Mouse (Mus musculus): Measurements from ENCODE around the gene Grb2. TPM values are rescaled to one million over a fixed set of nuclear protein-coding genes. Genes with fewer than 3 reads are reported as not detected.

Gene Grb2
- polyA plus RNA-seq, 1 experiment from 2014 or later, result 113 TPM

- ATAC-seq (ENCODE audit: low FRiP score, low TSS enrichment) (no peak), DNase-seq (no peak)
- WGBS, result 89% methylated on average over 10 of the region's 10 CpGs
- Histone ChIP-seq H3K4me2 (ENCODE audit: low read length) (no peak overlapping the region), H3K4me1 (ENCODE audit: control insufficient read depth, insufficient read depth, low read length) (no peaks in the 10 kb centered on the region), H3K9me3 (ENCODE audit: control insufficient read depth, low read length) (no peaks in the 10 kb centered on the region), H3K27ac (replicated peaks; ENCODE audit: low read depth, low read length) (no peak overlapping the region), H3K4me3 (replicated peaks; ENCODE audit: low read depth, low read length) (no peak overlapping the region), H3K36me3 (ENCODE audit: control insufficient read depth, insufficient read depth, low read length) (no peaks in the 10 kb centered on the region), H3K27me3 (ENCODE audit: control insufficient read depth, insufficient read depth, low read length) (no peaks in the 10 kb centered on the region), H3K9ac (replicated peaks; ENCODE audit: low read length) (no peak overlapping the region)
Observed at GRCm38 (mm10) chr11:115632862-115633261, 75.5 kb downstream of the Grb2 start.

- DNase-seq (no peak), ATAC-seq (ENCODE audit: low FRiP score, low TSS enrichment) (no peak)
- Histone ChIP-seq H3K9me3 (ENCODE audit: control insufficient read depth, low read length) (no peaks in the 10 kb centered on the region), H3K9ac (replicated peaks; ENCODE audit: low read length) (no peak overlapping the region), H3K27ac (replicated peaks; ENCODE audit: low read depth, low read length) (no peak overlapping the region), H3K4me1 (ENCODE audit: control insufficient read depth, insufficient read depth, low read length) (peaks cover 3% of the 10 kb centered on the region; the same call in 1 of the 2 replicates), H3K36me3 (ENCODE audit: control insufficient read depth, insufficient read depth, low read length) (no peaks in the 10 kb centered on the region), H3K4me3 (replicated peaks; ENCODE audit: low read depth, low read length) (no peak overlapping the region), H3K27me3 (ENCODE audit: control insufficient read depth, insufficient read depth, low read length) (no peaks in the 10 kb centered on the region), H3K4me2 (ENCODE audit: low read length) (no peak overlapping the region)
- 77% methylated on average over 7 of the region's 7 CpGs for WGBS
Observed at GRCm38 (mm10) chr11:115632247-115632646, 76.2 kb downstream of the Grb2 start.

DNA sequence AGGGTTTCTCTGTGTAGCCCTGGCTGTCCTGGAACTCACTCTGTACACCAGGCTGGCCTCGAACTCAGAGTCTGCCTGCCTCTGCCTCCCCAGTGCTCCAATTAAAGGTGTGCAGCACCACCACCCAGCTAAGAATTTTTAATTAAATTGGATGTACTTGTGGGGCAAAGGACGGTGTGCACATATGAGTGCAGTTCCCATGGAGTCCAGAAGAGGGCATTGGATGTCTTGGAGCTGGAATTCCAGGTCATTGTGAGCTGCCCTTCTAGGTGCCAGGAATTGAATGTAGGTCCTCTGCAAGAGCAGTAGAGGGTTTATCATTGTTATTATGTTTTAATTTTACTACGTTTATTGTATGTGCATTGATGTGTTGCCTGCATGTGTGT, 76.9 kb downstream of the Grb2 start:
- no peak overlapping the region for H3K4me3 ChIP-seq (replicated peaks; ENCODE audit: low read depth, low read length)
- H3K4me2 ChIP-seq (ENCODE audit: low read length), result no peak overlapping the region
- DNase-seq (peak; percentile 31), ATAC-seq (ENCODE audit: low FRiP score, low TSS enrichment) (no peak)
- H3K9me3 ChIP-seq (ENCODE audit: control insufficient read depth, low read length), result no peaks in the 10 kb centered on the region
- no peak overlapping the region for H3K9ac ChIP-seq (replicated peaks; ENCODE audit: low read length)
- H3K36me3 ChIP-seq (ENCODE audit: control insufficient read depth, insufficient read depth, low read length), result no peaks in the 10 kb centered on the region
- WGBS, result 23% methylated on average over 3 of the region's 3 CpGs
- peaks cover 5% of the 10 kb centered on the region; the same call in 1 of the 2 replicates for H3K4me1 ChIP-seq (ENCODE audit: control insufficient read depth, insufficient read depth, low read length)
- H3K27ac ChIP-seq (replicated peaks; ENCODE audit: low read depth, low read length), result no peak overlapping the region
- no peaks in the 10 kb centered on the region for H3K27me3 ChIP-seq (ENCODE audit: control insufficient read depth, insufficient read depth, low read length)

DNA sequence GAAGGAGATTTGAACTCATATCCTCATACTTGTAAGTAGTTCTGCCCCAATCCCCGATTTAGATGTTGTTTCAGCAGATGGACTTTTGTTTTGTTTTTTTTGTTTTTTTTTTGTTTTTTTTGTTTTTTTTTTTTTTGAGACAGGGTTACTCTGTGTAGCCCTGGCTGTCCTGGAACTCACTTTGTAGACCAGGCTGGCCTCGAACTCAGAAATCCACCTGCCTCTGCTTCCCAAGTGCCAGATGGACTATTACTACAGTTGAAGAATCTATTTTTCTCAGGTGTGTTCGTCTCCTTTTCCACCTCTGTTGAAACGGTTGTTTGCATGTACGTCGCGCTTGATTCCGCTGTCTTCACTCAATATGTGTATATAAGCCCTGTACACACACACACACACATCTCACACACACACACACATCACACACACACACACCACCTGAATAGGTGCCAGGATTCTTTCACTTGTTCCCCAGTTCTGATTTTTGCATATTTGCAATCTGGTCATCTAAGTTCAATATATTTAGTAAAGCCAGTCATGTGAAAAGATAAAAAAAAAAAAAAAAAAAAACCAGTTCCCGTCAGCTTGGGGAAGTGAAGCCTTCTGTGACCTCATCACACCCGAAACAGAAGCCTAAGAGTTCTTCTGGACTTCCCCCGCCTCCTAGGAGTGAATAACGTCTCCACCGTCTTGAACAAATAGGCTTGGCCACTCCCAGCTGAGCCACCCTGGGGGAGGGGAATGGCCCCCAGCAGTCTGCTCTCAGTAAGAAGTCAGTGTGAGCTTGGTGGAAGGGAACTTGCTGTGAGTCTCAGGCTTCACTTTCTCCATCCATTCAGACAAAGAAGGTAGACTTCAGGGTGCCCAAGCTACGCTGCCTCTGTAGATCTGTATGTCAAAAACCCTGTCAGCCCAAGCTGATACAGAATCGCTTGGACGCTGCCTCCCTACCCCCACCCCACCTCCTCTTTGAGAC, 77.6 kb downstream of the Grb2 start:
- H3K9ac ChIP-seq (replicated peaks; ENCODE audit: low read length), result no peak overlapping the region
- peaks cover 5% of the 10 kb centered on the region; the same call in 1 of the 2 replicates for H3K4me1 ChIP-seq (ENCODE audit: control insufficient read depth, insufficient read depth, low read length)
- no peak overlapping the region for H3K4me3 ChIP-seq (replicated peaks; ENCODE audit: low read depth, low read length)
- no peaks in the 10 kb centered on the region for H3K36me3 ChIP-seq (ENCODE audit: control insufficient read depth, insufficient read depth, low read length)
- no peaks in the 10 kb centered on the region for H3K9me3 ChIP-seq (ENCODE audit: control insufficient read depth, low read length)
- H3K4me2 ChIP-seq (ENCODE audit: low read length), result no peak overlapping the region
- no peak for ATAC-seq (ENCODE audit: low FRiP score, low TSS enrichment)
- no peak overlapping the region for H3K27ac ChIP-seq (replicated peaks; ENCODE audit: low read depth, low read length)
- no peak for DNase-seq
- 48% methylated on average over 16 of the region's 16 CpGs for WGBS
- no peaks in the 10 kb centered on the region for H3K27me3 ChIP-seq (ENCODE audit: control insufficient read depth, insufficient read depth, low read length)

GRCm38 (mm10) chr11:115629734-115630531, 78.5 kb downstream of the Grb2 start:
- no peaks in the 10 kb centered on the region for H3K27me3 ChIP-seq (ENCODE audit: control insufficient read depth, insufficient read depth, low read length)
- no peak overlapping the region for H3K27ac ChIP-seq (replicated peaks; ENCODE audit: low read depth, low read length)
- H3K36me3 ChIP-seq (ENCODE audit: control insufficient read depth, insufficient read depth, low read length), result no peaks in the 10 kb centered on the region
- WGBS, result 88% methylated on average over 13 of the region's 13 CpGs
- H3K4me1 ChIP-seq (ENCODE audit: control insufficient read depth, insufficient read depth, low read length), result peaks cover 5% of the 10 kb centered on the region; the same call in 1 of the 2 replicates
- no peak for ATAC-seq (ENCODE audit: low FRiP score, low TSS enrichment)
- H3K4me2 ChIP-seq (ENCODE audit: low read length), result no peak overlapping the region
- no peak overlapping the region for H3K4me3 ChIP-seq (replicated peaks; ENCODE audit: low read depth, low read length)
- no peak overlapping the region for H3K9ac ChIP-seq (replicated peaks; ENCODE audit: low read length)
- no peak for DNase-seq
- no peaks in the 10 kb centered on the region for H3K9me3 ChIP-seq (ENCODE audit: control insufficient read depth, low read length)

GRCm38 (mm10) chr11:115628465-115629101, 79.8 kb downstream of the Grb2 start:
- DNase-seq (no peak), ATAC-seq (ENCODE audit: low FRiP score, low TSS enrichment) (peak; percentile 9; the same call in 1 of the 2 replicates)
- Histone ChIP-seq H3K9me3 (ENCODE audit: control insufficient read depth, low read length) (no peaks in the 10 kb centered on the region), H3K27ac (replicated peaks; ENCODE audit: low read depth, low read length) (no peak overlapping the region), H3K36me3 (ENCODE audit: control insufficient read depth, insufficient read depth, low read length) (no peaks in the 10 kb centered on the region; the same call in 1 of the 2 replicates), H3K9ac (replicated peaks; ENCODE audit: low read length) (no peak overlapping the region), H3K4me2 (ENCODE audit: low read length) (peak overlapping the region; percentile 48), H3K4me1 (ENCODE audit: control insufficient read depth, insufficient read depth, low read length) (peaks cover 5% of the 10 kb centered on the region; the same call in 1 of the 2 replicates), H3K4me3 (replicated peaks; ENCODE audit: low read depth, low read length) (peak overlapping the region; percentile 63), H3K27me3 (ENCODE audit: control insufficient read depth, insufficient read depth, low read length) (no peaks in the 10 kb centered on the region)
- WGBS, result 54% methylated on average over 13 of the region's 13 CpGs

DNA sequence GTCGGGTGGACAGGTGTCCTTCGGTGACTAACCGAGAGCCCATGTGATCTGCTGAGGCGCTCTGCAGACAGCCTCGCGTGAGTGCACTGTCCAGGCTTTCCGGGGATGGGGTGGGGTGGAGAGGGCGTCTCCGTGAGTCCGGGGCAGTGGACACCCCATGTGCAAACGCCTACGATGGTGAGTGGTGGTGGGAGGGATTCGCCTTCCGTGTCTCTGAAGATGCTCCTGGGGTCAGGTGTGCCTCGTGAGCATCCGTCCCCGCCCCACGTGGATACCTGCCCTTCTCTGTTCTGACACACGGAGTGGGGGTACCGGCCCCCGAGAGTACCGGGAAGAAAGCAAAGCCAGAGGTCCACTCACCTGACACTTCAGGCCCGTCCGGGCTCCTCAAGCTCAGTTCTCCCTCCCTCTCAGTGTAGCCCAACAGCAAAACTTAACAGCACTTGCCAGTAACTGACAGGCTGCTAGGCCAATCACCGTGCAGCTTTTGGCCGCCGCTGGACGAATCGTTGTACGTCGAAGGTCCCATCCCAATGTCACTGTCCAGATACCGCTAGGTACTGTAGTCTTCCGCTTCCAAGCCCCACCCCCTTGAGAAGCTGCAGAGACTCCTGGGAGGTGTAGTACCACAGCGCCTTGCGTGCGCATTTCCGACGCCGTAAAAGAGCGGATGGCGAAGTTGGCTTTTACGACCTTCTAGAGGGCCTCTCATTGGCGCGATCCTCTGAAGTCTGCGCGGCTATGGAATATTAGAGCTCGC, 80.5 kb downstream of the Grb2 start, which contains the start of gene Slc25a19:
Slc25a19 (minus strand) TSS at position 591 of the 760 bp plus-strand sequence.
- peaks cover 4% of the 10 kb centered on the region for H3K36me3 ChIP-seq (ENCODE audit: control insufficient read depth, insufficient read depth, low read length)
- H3K4me1 ChIP-seq (ENCODE audit: control insufficient read depth, insufficient read depth, low read length), result peaks cover 5% of the 10 kb centered on the region; the same call in 1 of the 2 replicates
- ATAC-seq (ENCODE audit: low FRiP score, low TSS enrichment), result peak; percentile 99
- peak within 1 kb of the TSS; percentile 61 for H3K9ac ChIP-seq (replicated peaks; ENCODE audit: low read length)
- no peak within 1 kb of the TSS for H3K27ac ChIP-seq (replicated peaks; ENCODE audit: low read depth, low read length)
- H3K4me2 ChIP-seq (ENCODE audit: low read length), result peak within 1 kb of the TSS; percentile 74
- DNase-seq, result peak; percentile 99
- H3K27me3 ChIP-seq (ENCODE audit: control insufficient read depth, insufficient read depth, low read length), result no peaks in the 10 kb centered on the region
- WGBS, result under 1% methylated on average over 47 of the region's 47 CpGs
- no peaks in the 10 kb centered on the region for H3K9me3 ChIP-seq (ENCODE audit: control insufficient read depth, low read length)
- peak within 1 kb of the TSS; percentile 63 for H3K4me3 ChIP-seq (replicated peaks; ENCODE audit: low read depth, low read length)
